Mouse (Mus musculus): Measurements from ENCODE around the gene Trp53i11.

Gene Trp53i11

GRCm38 (mm10) chr2:93243439-93244089, 56.2 kb downstream of the Trp53i11 start:
- DNase-seq, result no peak

GRCm38 (mm10) chr2:93244090-93244443, 56.7 kb downstream of the Trp53i11 start:
- DNase-seq, result no peak

- no peak for DNase-seq
Observed at GRCm38 (mm10) chr2:93249058-93249457, 61.7 kb downstream of the Trp53i11 start.

GRCm38 (mm10) chr2:93250611-93251010, 63.3 kb downstream of the Trp53i11 start:
- DNase-seq, result no peak
